Mouse (Mus musculus): ENCODE data around the gene H3f3b.
"Not testable (repeated sequence)": the region's sequence is repeated elsewhere in the genome, so short reads cannot be mapped to it uniquely, and the experiment has no call there.

Gene H3f3b

GRCm38 (mm10) chr11:116045173-116045572 is 17.4 kb upstream of the H3f3b start:
- DNase-seq = no peak

- DNase-seq = no peak
These were observed 15.5 kb upstream of the H3f3b start for GRCm38 (mm10) chr11:116043286-116043685.

- no peak for DNase-seq
These were observed 14.8 kb upstream of the H3f3b start for GRCm38 (mm10) chr11:116042372-116043138.

GRCm38 (mm10) chr11:116041833-116042232 is 14.1 kb upstream of the H3f3b start:
- DNase-seq = no peak

GRCm38 (mm10) chr11:116040593-116040992 is 12.8 kb upstream of the H3f3b start:
- no peak for DNase-seq

GRCm38 (mm10) chr11:116037826-116038225 is 10.1 kb upstream of the H3f3b start:
- DNase-seq = no peak

- no peak for DNase-seq
These were observed 8.9 kb upstream of the H3f3b start for GRCm38 (mm10) chr11:116036671-116037070.

- no peak for DNase-seq
These were observed 6.8 kb upstream of the H3f3b start for GRCm38 (mm10) chr11:116034584-116034983.

GRCm38 (mm10) chr11:116030898-116031845 is 3.4 kb upstream of the H3f3b start:
- DNase-seq = peak; percentile 30 to 37

GRCm38 (mm10) chr11:116030088-116030897 is 2.5 kb upstream of the H3f3b start, which contains the start of gene Unk:
TSS of gene Unk (plus strand) at chr11:116030322.
- peak; percentile 98 to 99 for DNase-seq

GRCm38 (mm10) chr11:116029086-116029865 is 1.5 kb upstream of the H3f3b start:
- no peak for DNase-seq

- DNase-seq = no peak
These were observed 559 bp upstream of the H3f3b start for GRCm38 (mm10) chr11:116028177-116028865.

GRCm38 (mm10) chr11:116025056-116025845 is 2.5 kb downstream of the H3f3b start:
- DNase-seq = no peak

- peak; percentile 93 to 99 for DNase-seq
These were observed 3.4 kb downstream of the H3f3b start for GRCm38 (mm10) chr11:116024356-116024808.

GRCm38 (mm10) chr11:116023771-116024355 is 3.9 kb downstream of the H3f3b start:
- DNase-seq = peak; percentile 80 to 86

- DNase-seq = not testable (repeated sequence)
These were observed 4.5 kb downstream of the H3f3b start for GRCm38 (mm10) chr11:116023074-116023770.

- DNase-seq = no peak
These were observed 5.4 kb downstream of the H3f3b start for GRCm38 (mm10) chr11:116022256-116022780.

- no peak for DNase-seq
These were observed 6.2 kb downstream of the H3f3b start for GRCm38 (mm10) chr11:116021328-116022220.
